Mouse (Mus musculus) ES-Bruce4 (cell line): Measurements from ENCODE around the gene Psmc3. TPM values are rescaled to one million over a fixed set of nuclear protein-coding genes. Genes with fewer than 3 reads are reported as not detected.
"Not testable (repeated sequence)": the region's sequence is repeated elsewhere in the genome, so short reads cannot be mapped to it uniquely, and the experiment has no call there.

Experiments
- H3K27ac ChIP-seq: 2 replicates; pipeline ENCODE4 v1.5.1; 2012; ENCODE audit warnings: low read length, inconsistent platforms; ENCODE audit not compliant: insufficient read depth
- H3K27me3 ChIP-seq: 2 replicates; pipeline ENCODE4 v1.6.1; 2012; ENCODE audit warnings: mild to moderate bottlenecking, low read length, inconsistent platforms; ENCODE audit not compliant: control insufficient read depth, poor library complexity, insufficient read depth, severe bottlenecking
- H3K36me3 ChIP-seq: 2 replicates; pipeline ENCODE4 v1.6.1; 2012; ENCODE audit warnings: inconsistent platforms, mild to moderate bottlenecking, low read length, moderate library complexity; ENCODE audit not compliant: control insufficient read depth, poor library complexity, insufficient read depth, severe bottlenecking
- H3K4me1 ChIP-seq: one replicate; pipeline ENCODE4 v1.8.1; 2011; ENCODE audit warnings: low read length; ENCODE audit not compliant: control insufficient read depth, insufficient read depth
- H3K4me3 ChIP-seq: 2 replicates; pipeline ENCODE4 v1.5.1; 2011; ENCODE audit warnings: low read depth, mild to moderate bottlenecking, low read length
- H3K9ac ChIP-seq: 2 replicates; pipeline ENCODE4 v1.6.1; 2012; ENCODE audit warnings: low read depth, mild to moderate bottlenecking, inconsistent platforms; ENCODE audit not compliant: poor library complexity, severe bottlenecking
- H3K9me3 ChIP-seq: replicated peaks from 2 replicates; pipeline ENCODE4 v1.6.1; 2012; ENCODE audit warnings: mild to moderate bottlenecking, low read length, inconsistent platforms; ENCODE audit not compliant: control insufficient read depth, poor library complexity, insufficient read depth, severe bottlenecking
- CTCF ChIP-seq: IDR thresholded peaks from one replicate; pipeline ENCODE4 v1.8.1; 2011; ENCODE audit warnings: low read depth, low read length
- EP300 ChIP-seq: IDR thresholded peaks from 2 replicates; pipeline ENCODE4 v1.6.1; 2011; ENCODE audit warnings: low read depth, low read length; ENCODE audit not compliant: insufficient read depth
- POLR2A ChIP-seq: IDR thresholded peaks from one replicate; pipeline ENCODE4 v1.8.1; 2011; ENCODE audit warnings: low read length; ENCODE audit not compliant: insufficient read depth
- polyA plus RNA-seq: library from polyadenylated mRNA; stranded (reverse); fragments of >200 nt; gene quantifications from 2 replicates; pipeline ENCODE4 v1.2.4, GENCODE M21; 2011; ENCODE audit warnings: low read depth; ENCODE audit not compliant: missing spikeins, insufficient read depth, insufficient read length

The Psmc3 gene
- polyA plus RNA-seq, 1 experiment, result 183 TPM

GRCm38 (mm10) chr2:91033000-91033399 lies 20.8 kb upstream of the Psmc3 start:
- Histone ChIP-seq H3K4me3 (no peak overlapping the region), H3K9ac (no peak overlapping the region; the same call in 1 of the 2 replicates), H3K36me3 (no peaks in the 10 kb centered on the region), H3K27ac (no peak overlapping the region), H3K27me3 (no peaks in the 10 kb centered on the region), H3K9me3 (no peaks in the 10 kb centered on the region), H3K4me1 (peaks cover 1% of the 10 kb centered on the region)
- TF ChIP-seq CTCF (no peak), POLR2A (no peak), EP300 (no peak)

- Histone ChIP-seq H3K36me3 (no peaks in the 10 kb centered on the region), H3K4me1 (peaks cover 1% of the 10 kb centered on the region), H3K27me3 (no peaks in the 10 kb centered on the region), H3K4me3 (no peak within 1 kb of the TSS), H3K9me3 (no peaks in the 10 kb centered on the region), H3K27ac (no peak within 1 kb of the TSS), H3K9ac (no peak within 1 kb of the TSS)
- TF ChIP-seq POLR2A, result no peak
- TF ChIP-seq CTCF, result no peak
- no peak for TF ChIP-seq EP300
These were observed 18.4 kb upstream of the Psmc3 start, which contains the start of gene Rapsn for GRCm38 (mm10) chr2:91035385-91035784. Gene Rapsn, plus strand, starts transcription at chr2:91035620.

- Histone ChIP-seq H3K9ac (no peak overlapping the region), H3K4me1 (peaks cover 4% of the 10 kb centered on the region), H3K9me3 (no peaks in the 10 kb centered on the region), H3K27ac (no peak overlapping the region), H3K4me3 (no peak overlapping the region), H3K36me3 (no peaks in the 10 kb centered on the region), H3K27me3 (no peaks in the 10 kb centered on the region)
- TF ChIP-seq EP300 (no peak), POLR2A (no peak), CTCF (no peak)
These were observed 12.0 kb upstream of the Psmc3 start for GRCm38 (mm10) chr2:91041786-91042185.

- peaks cover 4% of the 10 kb centered on the region for H3K4me1 ChIP-seq
- H3K27me3 ChIP-seq, result no peaks in the 10 kb centered on the region
- no peak overlapping the region for H3K27ac ChIP-seq
- no peak overlapping the region for H3K9ac ChIP-seq
- peak overlapping the region; percentile 37 for H3K4me3 ChIP-seq
- TF ChIP-seq EP300 (peak; percentile 81), CTCF (no peak)
- no peaks in the 10 kb centered on the region for H3K9me3 ChIP-seq
- H3K36me3 ChIP-seq, result no peaks in the 10 kb centered on the region
These were observed 11.0 kb upstream of the Psmc3 start for GRCm38 (mm10) chr2:91042651-91043398.

GRCm38 (mm10) chr2:91044727-91045126 lies 9.1 kb upstream of the Psmc3 start:
- Histone ChIP-seq H3K27ac (no peak overlapping the region), H3K4me1 (peaks cover 4% of the 10 kb centered on the region), H3K36me3 (no peaks in the 10 kb centered on the region), H3K9me3 (no peaks in the 10 kb centered on the region), H3K9ac (no peak overlapping the region), H3K27me3 (no peaks in the 10 kb centered on the region), H3K4me3 (peak overlapping the region; percentile 10)
- no peak for TF ChIP-seq CTCF
- TF ChIP-seq POLR2A, result no peak
- TF ChIP-seq EP300, result no peak

- H3K4me1 ChIP-seq, H3K36me3 ChIP-seq, H3K27me3 ChIP-seq, H3K27ac ChIP-seq, H3K4me3 ChIP-seq, H3K9me3 ChIP-seq: not testable (repeated sequence)
- peak overlapping the region; percentile 19 for H3K9ac ChIP-seq
These were observed 8.0 kb upstream of the Psmc3 start for GRCm38 (mm10) chr2:91045805-91046204.
